Mouse (Mus musculus): ENCODE measurements around the gene C130050O18Rik. TPM values are rescaled to one million over a fixed set of nuclear protein-coding genes. Genes with fewer than 3 reads are reported as not detected.

Gene C130050O18Rik
- total and polyA plus RNA-seq, 2 experiments: 0.18 to 1.6 TPM

DNA sequence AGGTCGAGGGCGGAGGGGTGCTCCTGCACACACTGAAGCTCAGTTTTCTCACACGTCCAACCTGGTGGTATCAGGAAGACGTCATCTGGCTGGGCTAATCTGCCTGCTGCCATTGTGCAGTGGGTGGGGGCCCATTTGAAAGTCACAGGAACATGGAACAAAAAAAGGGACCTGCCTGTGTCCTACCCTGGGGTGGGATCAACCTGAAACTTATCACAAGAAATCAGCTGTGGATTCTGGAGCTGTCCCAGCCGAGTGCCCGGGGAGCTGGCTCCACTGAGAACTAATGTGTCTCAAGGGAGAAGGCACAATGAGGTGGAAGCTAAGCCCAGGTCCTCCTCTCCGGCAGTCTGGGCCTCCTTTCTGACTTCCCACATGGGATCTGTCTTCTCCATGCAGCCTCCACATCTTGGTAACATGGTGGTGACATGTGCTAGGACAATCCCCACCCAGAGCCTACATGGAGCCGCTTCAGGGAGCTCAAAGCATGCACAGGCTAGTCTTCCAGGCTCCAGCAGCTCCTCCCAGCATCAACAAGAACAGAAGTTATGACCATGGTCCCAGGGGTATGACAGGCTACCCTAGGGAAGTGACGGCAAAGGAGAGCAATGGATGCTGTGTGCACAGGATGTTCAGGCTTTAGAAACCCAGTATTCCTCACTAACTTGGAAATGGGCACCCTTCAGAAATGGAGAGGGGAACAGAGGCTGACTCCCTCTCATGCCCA is 28.9 kb downstream of the C130050O18Rik start:
- Histone ChIP-seq H3K36me3 (ENCODE audit: control insufficient read depth, insufficient read depth, low read length) (no peaks in the 10 kb centered on the region), H3K79me2 (ENCODE audit: control insufficient read depth, insufficient read depth, low read length) (no peaks in the 10 kb centered on the region), H3K27ac (replicated peaks; ENCODE audit: insufficient read depth, low read depth, low read length) (no peak overlapping the region), H3K4me3 (ENCODE audit: insufficient read depth, low read depth, low read length) (no peak overlapping the region), H3K4me1 (ENCODE audit: control insufficient read depth, insufficient read depth, low read length) (no peaks in the 10 kb centered on the region), H3K27me3 (ENCODE audit: control insufficient read depth, insufficient read depth, low read length) (no peaks in the 10 kb centered on the region), H3K9ac (ENCODE audit: low read depth, low read length) (no peak overlapping the region)
- TF ChIP-seq POLR2A (IDR thresholded peaks at IDR 0.05; ENCODE audit: extremely low read depth, insufficient read depth, low read length) (no peak), CTCF (IDR thresholded peaks at IDR 0.05; ENCODE audit: low read depth, low read length) (no peak)
- no peak for DNase-seq (ENCODE audit: extremely low read depth, low read depth, low spot score)
- WGBS: 85% methylated on average over 9 of the region's 9 CpGs

DNA sequence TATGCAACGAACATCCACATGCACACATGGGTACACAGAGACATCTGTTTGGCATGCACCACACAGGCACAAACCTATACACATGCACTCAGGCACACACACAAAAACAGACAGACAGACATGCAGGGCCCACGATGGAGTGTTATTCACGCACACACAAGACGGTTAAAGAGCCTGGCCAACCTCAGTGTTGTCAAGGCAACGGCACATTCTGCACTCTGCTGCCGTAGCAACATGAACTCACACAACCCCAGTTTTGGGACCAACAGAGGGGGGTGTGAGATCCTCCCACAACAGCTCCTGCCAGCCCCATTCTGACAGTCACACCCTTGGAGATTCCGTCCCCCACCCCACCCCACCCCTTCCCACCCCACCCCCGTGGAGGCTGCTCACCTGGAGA is 29.9 kb downstream of the C130050O18Rik start:
- TF ChIP-seq CTCF (IDR thresholded peaks at IDR 0.05; ENCODE audit: low read depth, low read length) (no peak), POLR2A (IDR thresholded peaks at IDR 0.05; ENCODE audit: extremely low read depth, insufficient read depth, low read length) (no peak)
- no peaks in the 10 kb centered on the region for H3K4me1 ChIP-seq (ENCODE audit: control insufficient read depth, insufficient read depth, low read length)
- WGBS: 82% methylated on average over 8 of the region's 8 CpGs
- no peak overlapping the region for H3K27ac ChIP-seq (replicated peaks; ENCODE audit: insufficient read depth, low read depth, low read length)
- no peak overlapping the region for H3K9ac ChIP-seq (ENCODE audit: low read depth, low read length)
- no peak overlapping the region for H3K4me3 ChIP-seq (ENCODE audit: insufficient read depth, low read depth, low read length)
- no peaks in the 10 kb centered on the region for H3K27me3 ChIP-seq (ENCODE audit: control insufficient read depth, insufficient read depth, low read length)
- DNase-seq (ENCODE audit: extremely low read depth, low read depth, low spot score): no peak
- H3K36me3 ChIP-seq (ENCODE audit: control insufficient read depth, insufficient read depth, low read length): no peaks in the 10 kb centered on the region
- no peaks in the 10 kb centered on the region for H3K79me2 ChIP-seq (ENCODE audit: control insufficient read depth, insufficient read depth, low read length)

DNA sequence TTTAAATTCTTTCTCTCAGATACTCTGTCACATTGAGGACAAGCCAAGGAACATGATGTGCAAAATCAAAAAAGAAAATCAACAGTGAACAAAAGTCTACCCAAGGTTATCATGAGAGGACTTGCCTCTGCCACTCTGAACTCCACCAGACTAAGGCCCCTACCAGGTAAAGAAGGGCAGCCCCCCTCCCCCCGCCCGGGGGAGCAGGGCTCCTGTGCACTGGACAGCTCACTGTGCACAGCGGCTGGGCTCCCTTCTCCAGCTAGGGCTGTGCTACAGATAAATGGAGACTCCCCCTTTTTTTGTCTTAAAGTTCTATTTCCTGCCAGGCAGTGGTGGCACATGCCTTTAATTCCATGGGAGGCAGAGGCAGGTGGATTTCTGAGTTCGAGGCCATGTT is 32.7 kb downstream of the C130050O18Rik start:
- DNase-seq (ENCODE audit: extremely low read depth, low read depth, low spot score): no peak
- H3K4me1 ChIP-seq (ENCODE audit: control insufficient read depth, insufficient read depth, low read length): no peaks in the 10 kb centered on the region
- no peaks in the 10 kb centered on the region for H3K79me2 ChIP-seq (ENCODE audit: control insufficient read depth, insufficient read depth, low read length)
- no peak overlapping the region for H3K27ac ChIP-seq (replicated peaks; ENCODE audit: insufficient read depth, low read depth, low read length)
- no peaks in the 10 kb centered on the region for H3K27me3 ChIP-seq (ENCODE audit: control insufficient read depth, insufficient read depth, low read length)
- H3K4me3 ChIP-seq (ENCODE audit: insufficient read depth, low read depth, low read length): no peak overlapping the region
- 92% methylated on average over 4 of the region's 4 CpGs for WGBS
- no peak overlapping the region for H3K9ac ChIP-seq (ENCODE audit: low read depth, low read length)
- no peak for TF ChIP-seq CTCF (IDR thresholded peaks at IDR 0.05; ENCODE audit: low read depth, low read length)
- TF ChIP-seq POLR2A (IDR thresholded peaks at IDR 0.05; ENCODE audit: extremely low read depth, insufficient read depth, low read length): no peak
- H3K36me3 ChIP-seq (ENCODE audit: control insufficient read depth, insufficient read depth, low read length): no peaks in the 10 kb centered on the region

GRCm38 (mm10) chr5:139438440-139438839 is 33.4 kb downstream of the C130050O18Rik start:
- TF ChIP-seq CTCF (IDR thresholded peaks at IDR 0.05; ENCODE audit: low read depth, low read length): no peak
- no peak for TF ChIP-seq POLR2A (IDR thresholded peaks at IDR 0.05; ENCODE audit: extremely low read depth, insufficient read depth, low read length)
- DNase-seq (ENCODE audit: extremely low read depth, low read depth, low spot score): no peak
- WGBS: 89% methylated on average over 12 of the region's 12 CpGs
- Histone ChIP-seq H3K27me3 (ENCODE audit: control insufficient read depth, insufficient read depth, low read length) (no peaks in the 10 kb centered on the region), H3K27ac (replicated peaks; ENCODE audit: insufficient read depth, low read depth, low read length) (no peak overlapping the region), H3K9ac (ENCODE audit: low read depth, low read length) (no peak overlapping the region), H3K4me1 (ENCODE audit: control insufficient read depth, insufficient read depth, low read length) (no peaks in the 10 kb centered on the region), H3K4me3 (ENCODE audit: insufficient read depth, low read depth, low read length) (no peak overlapping the region), H3K79me2 (ENCODE audit: control insufficient read depth, insufficient read depth, low read length) (no peaks in the 10 kb centered on the region), H3K36me3 (ENCODE audit: control insufficient read depth, insufficient read depth, low read length) (no peaks in the 10 kb centered on the region)

DNA sequence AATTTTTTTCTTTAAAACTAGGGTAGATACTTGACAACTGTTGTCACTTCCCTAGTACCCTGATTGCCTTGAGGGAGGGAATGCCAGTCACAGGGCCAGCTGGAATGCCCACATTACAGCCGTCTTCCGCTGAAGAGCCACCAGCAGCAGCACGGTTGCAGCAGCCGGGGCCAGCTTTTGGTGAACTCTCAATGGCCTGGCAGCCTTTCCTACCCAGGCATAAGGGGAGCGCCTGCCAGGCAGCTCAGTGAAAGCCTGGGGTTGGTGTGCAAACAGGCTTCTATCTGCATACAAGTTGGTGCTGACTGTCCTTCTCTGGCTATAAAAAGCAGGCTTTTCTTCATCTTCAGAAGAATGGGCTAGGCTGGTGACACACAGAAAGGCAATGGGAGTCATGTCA is 35.4 kb downstream of the C130050O18Rik start:
- Histone ChIP-seq H3K27me3 (ENCODE audit: control insufficient read depth, insufficient read depth, low read length) (no peaks in the 10 kb centered on the region), H3K79me2 (ENCODE audit: control insufficient read depth, insufficient read depth, low read length) (no peaks in the 10 kb centered on the region), H3K36me3 (ENCODE audit: control insufficient read depth, insufficient read depth, low read length) (no peaks in the 10 kb centered on the region), H3K4me1 (ENCODE audit: control insufficient read depth, insufficient read depth, low read length) (no peaks in the 10 kb centered on the region), H3K27ac (replicated peaks; ENCODE audit: insufficient read depth, low read depth, low read length) (no peak overlapping the region), H3K4me3 (ENCODE audit: insufficient read depth, low read depth, low read length) (no peak overlapping the region), H3K9ac (ENCODE audit: low read depth, low read length) (no peak overlapping the region)
- 90% methylated on average over 5 of the region's 5 CpGs for WGBS
- TF ChIP-seq CTCF (IDR thresholded peaks at IDR 0.05; ENCODE audit: low read depth, low read length): no peak
- TF ChIP-seq POLR2A (IDR thresholded peaks at IDR 0.05; ENCODE audit: extremely low read depth, insufficient read depth, low read length): no peak
- no peak for DNase-seq (ENCODE audit: extremely low read depth, low read depth, low spot score)

- Histone ChIP-seq H3K9ac (ENCODE audit: low read depth, low read length) (no peak overlapping the region), H3K27ac (replicated peaks; ENCODE audit: insufficient read depth, low read depth, low read length) (no peak overlapping the region), H3K36me3 (ENCODE audit: control insufficient read depth, insufficient read depth, low read length) (no peaks in the 10 kb centered on the region), H3K4me3 (ENCODE audit: insufficient read depth, low read depth, low read length) (no peak overlapping the region), H3K27me3 (ENCODE audit: control insufficient read depth, insufficient read depth, low read length) (no peaks in the 10 kb centered on the region), H3K4me1 (ENCODE audit: control insufficient read depth, insufficient read depth, low read length) (no peaks in the 10 kb centered on the region), H3K79me2 (ENCODE audit: control insufficient read depth, insufficient read depth, low read length) (no peaks in the 10 kb centered on the region)
- 93% methylated on average over 11 of the region's 11 CpGs for WGBS
- DNase-seq (ENCODE audit: extremely low read depth, low read depth, low spot score): no peak
- TF ChIP-seq CTCF (IDR thresholded peaks at IDR 0.05; ENCODE audit: low read depth, low read length): no peak
- no peak for TF ChIP-seq POLR2A (IDR thresholded peaks at IDR 0.05; ENCODE audit: extremely low read depth, insufficient read depth, low read length)
Observed at GRCm38 (mm10) chr5:139440926-139441725, 36.0 kb downstream of the C130050O18Rik start.
